Mouse (Mus musculus) lung, embryonic 16.5 days (tissue): Measurements from ENCODE around the gene Map3k7cl. TPM values are rescaled to one million over a fixed set of nuclear protein-coding genes. Genes with fewer than 3 reads are reported as not detected.

Experiments
- ATAC-seq: fragments of 200-750 bp; cut with Nextera tagmentation; 2 replicates; pipeline ENCODE4 v1.8.0; 2017; ENCODE audit warnings: low read depth, mild to moderate bottlenecking, moderate library complexity
- H3K27ac ChIP-seq: fragments of 300-500 bp; sonication (generic); 2 replicates; pipeline ENCODE4 v1.5.1; 2014; ENCODE audit warnings: mild to moderate bottlenecking, control low read depth, low read length
- H3K27me3 ChIP-seq: fragments of 300-500 bp; sonication (generic); 2 replicates; pipeline ENCODE4 v1.6.1; 2014; ENCODE audit warnings: low read depth, low read length, mixed read lengths; ENCODE audit not compliant: control insufficient read depth, insufficient read depth
- H3K36me3 ChIP-seq: fragments of 300-500 bp; sonication (generic); 2 replicates; pipeline ENCODE4 v1.6.1; 2014; ENCODE audit warnings: low read length; ENCODE audit not compliant: control insufficient read depth, insufficient read depth
- H3K4me1 ChIP-seq: fragments of 300-500 bp; sonication (generic); replicated peaks from 2 replicates; pipeline ENCODE4 v1.6.1; 2014; ENCODE audit warnings: low read length, mixed read lengths; ENCODE audit not compliant: control insufficient read depth, insufficient read depth
- H3K4me2 ChIP-seq: fragments of 300-500 bp; sonication (generic); 2 replicates; pipeline ENCODE4 v1.6.1; 2014; ENCODE audit warnings: low read depth, low read length, control low read depth
- H3K4me3 ChIP-seq: fragments of 300-500 bp; sonication (generic); 2 replicates; pipeline ENCODE4 v1.5.1; 2014; ENCODE audit warnings: mild to moderate bottlenecking, low read length, control low read depth
- H3K9ac ChIP-seq: fragments of 300-500 bp; sonication (generic); 2 replicates; pipeline ENCODE4 v1.6.1; 2014; ENCODE audit warnings: low read length, control low read depth
- H3K9me3 ChIP-seq: fragments of 300-500 bp; sonication (generic); 2 replicates; pipeline ENCODE4 v1.6.1; 2016; ENCODE audit warnings: low read length; ENCODE audit not compliant: control insufficient read depth
- WGBS: fragments of 180-500 bp; shearing (Covaris S2); extraction: QIAGEN DNeasy Blood & Tissue Kit; methylation state at CpG from one replicate; pipeline ENCODE4 v1.1.7; 2014; 5-methylcytosine and 5-hydroxymethylcytosine counted together
- polyA plus RNA-seq: library from polyadenylated mRNA; unstranded; fragments of >200 nt; fragmentation: Nextera tagmentation; extraction: Ambion mirVana; gene quantifications from 2 replicates; pipeline ENCODE4 v1.2.1, GENCODE M21; 2015

The Map3k7cl gene
- polyA plus RNA-seq, 1 experiment from 2014 or later, result 0.82 TPM

DNA sequence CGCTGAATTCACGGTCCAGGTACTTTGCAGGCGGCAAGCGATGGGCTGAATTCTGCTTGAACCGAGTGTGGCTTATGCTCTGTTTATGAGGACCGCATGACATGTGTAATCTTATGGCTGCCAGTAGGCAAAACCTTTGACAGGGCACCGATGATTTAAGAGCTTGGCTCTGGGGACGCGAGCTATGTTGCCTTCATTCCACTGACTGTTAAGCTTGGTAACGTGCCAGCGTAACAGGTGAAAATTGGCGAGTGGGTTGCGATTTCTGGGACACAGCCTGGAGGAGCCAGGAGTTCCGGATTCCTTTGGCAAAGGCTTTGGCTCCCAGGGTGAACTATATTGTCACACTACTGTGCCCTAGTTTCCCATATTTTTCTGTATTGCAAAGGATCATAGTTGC is 26.3 kb downstream of the Map3k7cl start:
- no peak overlapping the region for H3K9ac ChIP-seq
- no peaks in the 10 kb centered on the region for H3K27me3 ChIP-seq
- H3K4me2 ChIP-seq, result no peak overlapping the region
- ATAC-seq, result no peak
- WGBS, result 75% methylated on average over 14 of the region's 14 CpGs
- H3K36me3 ChIP-seq, result no peaks in the 10 kb centered on the region
- no peak overlapping the region for H3K4me3 ChIP-seq
- H3K4me1 ChIP-seq, result no peaks in the 10 kb centered on the region
- H3K9me3 ChIP-seq, result no peaks in the 10 kb centered on the region
- no peak overlapping the region for H3K27ac ChIP-seq

DNA sequence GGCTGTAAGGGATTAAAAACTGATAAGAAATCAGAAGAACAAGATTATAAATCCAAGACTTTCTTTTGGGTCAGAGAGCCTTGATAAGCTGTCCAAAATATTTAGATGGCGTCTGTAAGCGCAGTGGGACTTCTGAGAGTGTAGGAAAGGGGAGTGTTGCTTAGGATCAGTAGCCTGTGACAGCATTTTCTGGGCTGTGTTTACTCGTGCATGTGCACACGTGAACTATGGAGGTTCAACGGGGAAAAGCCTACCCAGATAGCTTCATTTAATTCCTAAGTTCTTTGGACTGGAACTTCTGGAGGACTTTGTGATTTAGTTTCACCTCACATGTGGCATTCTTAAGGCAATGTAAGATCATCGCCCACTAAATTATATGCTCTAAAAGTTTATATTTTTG is 29.6 kb downstream of the Map3k7cl start:
- H3K4me1 ChIP-seq, result no peaks in the 10 kb centered on the region
- no peak overlapping the region for H3K27ac ChIP-seq
- H3K9me3 ChIP-seq, result no peaks in the 10 kb centered on the region
- no peak for ATAC-seq
- H3K36me3 ChIP-seq, result no peaks in the 10 kb centered on the region
- H3K9ac ChIP-seq, result no peak overlapping the region
- H3K4me2 ChIP-seq, result no peak overlapping the region
- 72% methylated on average over 6 of the region's 6 CpGs for WGBS
- no peak overlapping the region for H3K4me3 ChIP-seq
- H3K27me3 ChIP-seq, result no peaks in the 10 kb centered on the region

DNA sequence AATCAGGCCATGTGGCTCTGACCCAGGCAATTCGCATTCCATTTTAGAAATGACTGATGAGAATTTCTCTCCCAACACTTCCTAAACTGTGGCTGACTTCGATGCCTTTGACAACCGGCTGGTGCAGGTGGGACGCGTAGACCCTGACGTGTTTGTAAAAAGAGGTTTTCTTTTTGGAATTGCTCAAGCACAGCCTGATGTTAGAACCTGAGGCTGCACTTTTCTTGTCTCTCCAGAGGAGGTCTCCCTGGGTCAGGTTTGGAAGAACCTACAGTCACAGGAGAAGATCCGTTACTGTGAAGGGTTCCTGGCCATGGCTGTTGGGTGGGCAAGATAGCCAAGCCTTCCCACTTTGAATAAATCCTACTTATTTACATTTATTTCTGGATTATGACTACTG is 31.5 kb downstream of the Map3k7cl start:
- no peaks in the 10 kb centered on the region for H3K4me1 ChIP-seq
- 45% methylated on average over 7 of the region's 7 CpGs for WGBS
- H3K27ac ChIP-seq, result no peak overlapping the region
- no peaks in the 10 kb centered on the region for H3K9me3 ChIP-seq
- no peaks in the 10 kb centered on the region for H3K36me3 ChIP-seq
- H3K4me3 ChIP-seq, result no peak overlapping the region
- no peaks in the 10 kb centered on the region for H3K27me3 ChIP-seq
- ATAC-seq, result no peak
- H3K9ac ChIP-seq, result no peak overlapping the region
- H3K4me2 ChIP-seq, result no peak overlapping the region

DNA sequence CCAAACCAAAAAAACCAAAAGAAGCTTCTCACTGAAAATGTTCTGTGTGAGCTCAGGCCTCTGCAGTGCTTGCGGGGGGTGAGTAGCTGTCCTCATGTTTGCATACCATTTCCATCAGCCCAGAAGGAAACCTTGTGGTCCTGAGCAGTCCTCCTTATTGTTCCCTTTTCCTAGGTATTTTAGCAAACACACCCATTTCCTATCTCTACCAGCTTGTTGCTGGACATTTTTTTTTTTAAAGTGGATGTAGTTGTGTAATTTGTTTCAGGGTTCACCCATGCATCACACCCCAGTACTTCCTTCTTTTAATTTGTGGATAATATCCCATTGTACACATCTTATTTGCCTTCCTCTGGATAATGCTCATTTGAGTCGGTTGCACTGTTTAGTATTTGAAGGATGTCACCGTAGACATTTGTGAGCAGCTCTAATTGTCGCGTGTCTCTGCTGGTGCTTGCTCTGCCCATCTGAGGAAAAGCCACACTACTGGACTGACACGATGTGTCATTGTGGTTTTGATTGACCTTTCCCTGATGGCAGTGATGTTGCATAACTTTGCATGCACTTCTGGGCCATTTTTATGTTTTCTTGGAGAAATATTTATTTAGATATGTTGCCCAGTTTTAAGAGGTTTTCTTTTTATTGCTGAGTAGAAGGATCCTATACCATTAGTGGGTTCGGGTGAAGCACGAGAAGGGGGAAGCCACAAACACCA is 32.6 kb downstream of the Map3k7cl start:
- Histone ChIP-seq H3K4me3 (no peak overlapping the region), H3K4me2 (no peak overlapping the region), H3K27me3 (no peaks in the 10 kb centered on the region), H3K36me3 (no peaks in the 10 kb centered on the region), H3K4me1 (no peaks in the 10 kb centered on the region), H3K9ac (no peak overlapping the region), H3K9me3 (no peaks in the 10 kb centered on the region), H3K27ac (no peak overlapping the region)
- WGBS, result 74% methylated on average over 8 of the region's 8 CpGs
- ATAC-seq, result no peak

DNA sequence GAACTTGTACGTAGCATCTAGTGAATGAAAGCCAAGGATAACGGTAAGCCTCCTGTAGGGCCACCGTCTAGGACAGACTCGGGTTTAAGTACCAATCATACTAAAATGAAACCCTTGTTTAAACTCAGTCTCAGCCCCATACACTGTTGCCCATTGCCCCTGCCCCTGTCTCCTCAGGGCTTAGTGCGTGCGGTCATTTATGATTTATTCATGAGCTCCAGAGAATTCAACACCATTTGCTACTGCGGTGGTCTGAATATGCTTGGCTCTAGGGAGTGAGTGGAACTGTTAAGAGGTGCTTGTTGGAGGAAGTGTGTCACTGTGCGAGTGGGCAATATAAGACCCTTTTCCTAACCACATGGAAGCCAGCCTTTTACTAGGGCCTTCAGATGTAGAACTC is 34.7 kb downstream of the Map3k7cl start:
- Histone ChIP-seq H3K4me1 (no peaks in the 10 kb centered on the region), H3K9ac (no peak overlapping the region), H3K36me3 (no peaks in the 10 kb centered on the region), H3K9me3 (no peaks in the 10 kb centered on the region), H3K4me2 (no peak overlapping the region), H3K4me3 (no peak overlapping the region), H3K27ac (no peak overlapping the region), H3K27me3 (no peaks in the 10 kb centered on the region)
- no peak for ATAC-seq
- WGBS, result 85% methylated on average over 8 of the region's 8 CpGs

DNA sequence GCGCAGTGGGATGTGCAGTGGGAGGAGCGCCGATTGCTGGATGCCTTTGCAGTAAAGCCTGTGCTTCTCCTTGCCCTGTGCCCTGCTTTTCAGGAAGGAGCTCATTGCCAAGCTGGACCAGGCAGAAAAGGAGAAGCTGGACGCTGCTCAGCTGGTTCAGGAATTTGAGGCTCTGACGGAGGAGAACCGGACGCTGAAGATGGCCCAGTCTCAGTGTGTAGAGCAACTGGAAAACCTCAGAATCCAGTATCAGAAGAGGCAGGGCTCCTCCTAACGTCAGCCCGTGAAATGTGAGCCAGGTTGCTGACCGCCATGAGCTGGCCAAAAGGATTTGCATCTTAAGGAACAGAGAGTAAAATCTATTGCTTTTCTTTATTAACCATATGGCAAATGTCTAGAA is 41.0 kb downstream of the Map3k7cl start:
- H3K9me3 ChIP-seq, result no peaks in the 10 kb centered on the region; the same call in 1 of the 2 replicates
- H3K9ac ChIP-seq, result no peak overlapping the region
- H3K4me3 ChIP-seq, result no peak overlapping the region
- H3K4me1 ChIP-seq, result no peaks in the 10 kb centered on the region
- H3K27me3 ChIP-seq, result no peaks in the 10 kb centered on the region
- no peak for ATAC-seq
- no peak overlapping the region for H3K27ac ChIP-seq
- WGBS, result 59% methylated on average over 10 of the region's 10 CpGs
- no peak overlapping the region for H3K4me2 ChIP-seq
- H3K36me3 ChIP-seq, result no peaks in the 10 kb centered on the region

DNA sequence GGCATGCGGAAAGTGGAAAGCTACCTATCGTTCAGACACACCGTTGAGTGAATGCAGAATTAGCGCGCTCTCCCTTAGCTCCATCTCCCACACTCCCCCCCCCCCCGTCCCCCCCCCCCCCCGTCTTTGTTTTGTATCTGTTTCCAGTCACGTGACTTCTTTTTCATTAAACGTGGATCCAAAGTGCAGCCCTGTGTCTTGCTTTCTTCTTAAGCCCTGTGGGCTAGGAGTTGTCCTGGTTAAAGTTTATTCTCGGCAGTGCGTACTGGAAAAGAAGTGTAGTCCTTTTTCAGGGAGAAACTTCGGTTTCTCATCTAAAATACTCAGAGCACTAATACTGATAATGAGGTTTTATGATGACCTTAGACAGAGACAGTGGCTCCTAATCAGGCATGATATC is 42.0 kb downstream of the Map3k7cl start:
- no peak overlapping the region for H3K27ac ChIP-seq
- no peaks in the 10 kb centered on the region for H3K4me1 ChIP-seq
- H3K4me3 ChIP-seq, result no peak overlapping the region
- WGBS, result 77% methylated on average over 10 of the region's 12 CpGs
- no peaks in the 10 kb centered on the region for H3K27me3 ChIP-seq
- H3K36me3 ChIP-seq, result no peaks in the 10 kb centered on the region
- no peak overlapping the region for H3K9ac ChIP-seq
- H3K9me3 ChIP-seq, result no peaks in the 10 kb centered on the region; the same call in 1 of the 2 replicates
- no peak for ATAC-seq
- H3K4me2 ChIP-seq, result no peak overlapping the region

DNA sequence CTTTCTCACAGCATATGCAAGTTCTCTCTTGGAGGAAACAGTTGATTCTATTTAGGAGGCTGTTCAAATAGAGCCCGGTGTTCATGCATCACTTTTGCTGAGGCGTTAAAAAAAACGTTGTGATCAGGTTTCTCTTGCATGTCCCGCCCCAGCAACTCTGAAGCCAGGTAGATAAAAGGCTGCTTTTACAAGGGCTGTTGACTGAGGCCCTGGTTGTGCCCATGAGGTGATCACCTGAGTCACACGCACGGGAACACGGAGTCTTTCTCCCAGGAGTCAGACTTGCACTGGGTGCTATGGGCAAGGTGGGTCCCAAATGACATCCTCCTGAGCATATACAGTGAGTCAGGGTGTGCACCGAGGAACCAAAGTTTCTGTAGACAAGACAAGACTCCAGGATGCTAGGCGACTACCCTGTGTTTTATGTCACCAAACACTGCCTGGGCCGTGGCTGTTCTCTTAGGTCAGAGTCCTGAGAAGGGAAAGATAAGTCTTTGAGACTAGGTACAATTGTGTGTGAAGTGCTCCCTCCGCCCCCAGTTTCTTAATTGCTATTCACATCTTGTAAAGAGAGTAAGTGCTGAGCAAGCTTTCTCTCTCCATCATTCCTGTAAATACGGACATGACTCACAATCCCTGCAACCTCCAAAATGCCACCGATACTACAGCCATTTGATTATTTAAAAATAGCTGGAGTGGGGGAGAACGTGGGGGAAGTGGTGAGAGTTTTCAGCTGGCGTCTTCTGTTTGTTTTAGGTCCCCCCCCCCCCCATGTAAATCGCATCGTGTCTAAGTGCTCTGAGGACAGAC is 49.8 kb downstream of the Map3k7cl start:
- Histone ChIP-seq H3K27me3 (no peaks in the 10 kb centered on the region), H3K9ac (no peak overlapping the region), H3K4me3 (no peak overlapping the region), H3K4me1 (no peaks in the 10 kb centered on the region; the same call in 1 of the 2 replicates), H3K27ac (no peak overlapping the region), H3K4me2 (no peak overlapping the region), H3K36me3 (no peaks in the 10 kb centered on the region), H3K9me3 (no peaks in the 10 kb centered on the region)
- WGBS, result 26% methylated on average over 17 of the region's 17 CpGs
- ATAC-seq, result no peak

DNA sequence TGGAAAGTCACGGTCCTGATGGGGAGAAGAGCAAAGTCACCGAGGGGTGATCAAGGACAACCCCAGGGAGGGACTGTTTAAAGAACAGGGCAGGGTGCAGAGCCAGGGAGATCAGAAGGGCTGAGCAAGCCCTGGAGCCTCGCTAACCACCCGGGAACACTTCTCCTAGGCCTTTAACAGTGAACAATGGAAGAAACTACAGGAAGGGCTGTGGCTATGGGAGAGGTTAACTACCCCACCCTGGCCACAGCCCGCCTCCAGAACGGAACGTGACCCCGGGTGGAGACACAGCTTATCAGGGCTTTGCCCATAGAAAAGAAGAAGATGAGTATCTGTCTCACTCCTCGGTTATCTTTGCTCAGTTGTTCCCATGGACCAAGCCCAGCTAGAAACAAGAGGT is 50.9 kb downstream of the Map3k7cl start:
- no peak overlapping the region for H3K4me2 ChIP-seq
- no peaks in the 10 kb centered on the region for H3K36me3 ChIP-seq
- no peak for ATAC-seq
- H3K27ac ChIP-seq, result no peak overlapping the region
- H3K4me1 ChIP-seq, result no peaks in the 10 kb centered on the region; the same call in 1 of the 2 replicates
- H3K9ac ChIP-seq, result no peak overlapping the region
- 52% methylated on average over 9 of the region's 9 CpGs for WGBS
- H3K4me3 ChIP-seq, result no peak overlapping the region
- H3K9me3 ChIP-seq, result no peaks in the 10 kb centered on the region
- H3K27me3 ChIP-seq, result no peaks in the 10 kb centered on the region
